Mouse (Mus musculus): Measurements from ENCODE around the gene Csmd2.

DNA sequence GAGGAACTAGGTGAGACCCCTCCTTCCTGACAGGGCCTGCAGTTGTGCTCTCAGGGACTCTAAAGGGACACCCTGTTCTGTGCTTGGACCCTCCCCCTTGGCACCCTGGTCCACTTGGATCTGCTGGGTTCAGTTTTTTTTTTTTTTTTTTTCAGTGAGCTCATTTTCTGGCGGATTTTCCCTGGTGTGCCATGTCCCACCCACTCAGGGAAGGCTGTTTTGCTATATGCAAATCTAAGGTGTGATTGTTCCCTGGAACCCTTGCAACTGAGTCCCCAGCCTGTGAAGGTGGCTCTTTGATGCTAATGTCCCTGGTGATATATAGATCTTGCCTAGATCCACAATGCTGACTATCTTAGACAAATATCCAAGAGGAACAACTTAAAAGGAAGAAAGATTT lies 297.4 kb downstream of the Csmd2 start:
- TF ChIP-seq CTCF (IDR thresholded peaks at IDR 0.05; ENCODE audit: low read depth, low read length) = no peak
- TF ChIP-seq POLR2A (IDR thresholded peaks at IDR 0.05; ENCODE audit: borderline replicate concordance, low read depth, low read length) = no peak

Measured in bone marrow macrophage, adult 2 months (primary cell).